8 mouse cellular contexts compared by ENCODE assay signal in the genomic region with DNA sequence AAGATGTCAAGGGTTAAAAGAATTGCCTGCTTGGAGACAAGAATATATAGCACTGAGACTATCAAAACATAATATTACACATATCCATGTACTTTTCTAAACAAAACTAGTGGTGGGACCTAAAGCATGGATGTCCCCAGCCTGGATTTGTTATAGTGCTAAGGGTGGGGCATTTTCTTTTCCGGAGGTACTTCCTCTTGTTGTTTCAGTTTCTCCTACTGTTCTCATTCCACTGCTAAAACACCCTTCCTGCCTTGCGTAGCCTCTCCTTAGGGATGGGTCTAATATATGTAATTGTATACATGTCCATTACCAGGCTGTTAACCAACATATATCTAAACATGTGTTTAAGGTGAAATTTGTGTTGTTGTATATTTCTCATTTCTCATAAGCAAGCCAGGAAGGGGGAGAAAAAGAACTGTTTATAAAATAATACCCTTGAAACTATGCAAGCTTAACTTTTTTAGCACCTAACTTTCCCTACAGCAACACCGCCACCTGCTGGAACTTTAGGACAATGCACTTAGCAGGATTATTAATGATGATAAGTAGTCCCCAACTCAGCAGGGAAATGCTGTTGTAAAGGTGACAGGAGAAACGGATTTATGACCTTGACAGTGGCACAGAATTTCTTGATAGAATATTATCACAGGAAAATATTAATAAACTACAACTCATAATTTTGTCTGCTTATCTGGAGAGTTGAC. TPM values are rescaled to one million over a fixed set of nuclear protein-coding genes. Genes with fewer than 3 reads are reported as not detected.
DNase-seq lines count a peak whose midpoint lies in the region; ATAC-seq and TF ChIP-seq lines count a peak whose summit lies in the region.

No protein-coding gene starts in this region.

- no peaks in the 10 kb centered on the region for H3K4me1 ChIP-seq in forebrain, embryonic 14.5 days (ENCODE audit: control insufficient read depth, insufficient read depth, low read length)
- H3K4me1 ChIP-seq in kidney, embryonic 16.5 days (ENCODE audit: insufficient read depth, low read length), result peaks cover 3% of the 10 kb centered on the region; the same call in 1 of the 2 replicates
- no peaks in the 10 kb centered on the region for H3K4me1 ChIP-seq in liver, embryonic 14.5 days (replicated peaks; ENCODE audit: control insufficient read depth in 2 of 2, insufficient read depth in 2 of 2, low read length in 1 of 2)

- ATAC-seq in forebrain, embryonic 14.5 days, result peak; percentile 46; the same call in 1 of the 2 replicates
- 0 out of 2 replicates have a peak, but pooled peaks have one; percentile 23 for ATAC-seq in kidney, embryonic 16.5 days (ENCODE audit: low FRiP score, low TSS enrichment)
- no peak for ATAC-seq in liver, embryonic 14.5 days (ENCODE audit: insufficient read depth)

- DNase-seq in urinary bladder, postnatal 14 days (ENCODE audit: low spot score), result peak; percentile 74
- no peak for DNase-seq in urinary bladder, adult 2 months (ENCODE audit: low spot score)
- DNase-seq in adrenal gland, postnatal 25 days, result peak; percentile 56
- DNase-seq in forebrain, embryonic 14.5 days (ENCODE audit: low spot score), result peak; percentile 84
- DNase-seq in liver, embryonic 14.5 days (ENCODE audit: low read depth in 3 of 3, low spot score in 3 of 3), result peak; percentile 6 to 26 (median 17)
- peak; percentile 56 for DNase-seq in retina, adult 2 months (ENCODE audit: low read depth, low spot score)
- DNase-seq in urinary bladder, postnatal 4 days (ENCODE audit: low spot score in 2 of 2), result peak; percentile 31 to 76

- no peak overlapping the region for H3K9ac ChIP-seq in forebrain, embryonic 14.5 days (ENCODE audit: low read length)
- no peak overlapping the region for H3K9ac ChIP-seq in kidney, embryonic 16.5 days (replicated peaks; ENCODE audit: low read length)
- H3K9ac ChIP-seq in liver, embryonic 14.5 days (replicated peaks), result no peak overlapping the region

- no peak overlapping the region for H3K4me3 ChIP-seq in forebrain, embryonic 14.5 days (ENCODE audit: low read depth, low read length)
- H3K4me3 ChIP-seq in kidney, embryonic 16.5 days (ENCODE audit: low read length), result no peak overlapping the region
- H3K4me3 ChIP-seq in liver, embryonic 14.5 days (ENCODE audit: insufficient read depth in 1 of 2, low read depth in 2 of 2, low read length in 2 of 2), result no peak overlapping the region

- 33% methylated on average over 4 of the region's 4 CpGs for WGBS in forebrain, embryonic 14.5 days
- 26% methylated on average over 4 of the region's 4 CpGs for WGBS in kidney, embryonic 16.5 days
- 20% methylated on average over 4 of the region's 4 CpGs for WGBS in liver, embryonic 14.5 days (ENCODE audit: insufficient replicate concordance)

- no peaks in the 10 kb centered on the region for H3K36me3 ChIP-seq in forebrain, embryonic 14.5 days (ENCODE audit: control insufficient read depth, insufficient read depth, low read length)
- no peaks in the 10 kb centered on the region for H3K36me3 ChIP-seq in kidney, embryonic 16.5 days (ENCODE audit: insufficient read depth, low read length)
- H3K36me3 ChIP-seq in liver, embryonic 14.5 days (replicated peaks; ENCODE audit: control insufficient read depth, insufficient read depth, low read depth), result no peaks in the 10 kb centered on the region

- peak; percentile 72 for TF ChIP-seq CTCF in liver, embryonic 14.5 days (IDR thresholded peaks at IDR 0.05; ENCODE audit: low read depth)

- no peak overlapping the region for H3K4me2 ChIP-seq in forebrain, embryonic 14.5 days (ENCODE audit: low read length)
- no peak overlapping the region for H3K4me2 ChIP-seq in kidney, embryonic 16.5 days (replicated peaks; ENCODE audit: low read depth, low read length)
- no peak overlapping the region for H3K4me2 ChIP-seq in liver, embryonic 14.5 days (ENCODE audit: low read depth)

- no peaks in the 10 kb centered on the region for H3K9me3 ChIP-seq in forebrain, embryonic 14.5 days (replicated peaks; ENCODE audit: control insufficient read depth, low read length)
- H3K9me3 ChIP-seq in kidney, embryonic 16.5 days (ENCODE audit: low read length), result no peaks in the 10 kb centered on the region
- no peaks in the 10 kb centered on the region for H3K9me3 ChIP-seq in liver, embryonic 14.5 days (ENCODE audit: control insufficient read depth, low read length)

- no peak for TF ChIP-seq EP300 in liver, embryonic 14.5 days (IDR thresholded peaks at IDR 0.05; ENCODE audit: low read depth)

- no peaks in the 10 kb centered on the region for H3K27me3 ChIP-seq in forebrain, embryonic 14.5 days (replicated peaks; ENCODE audit: control insufficient read depth, insufficient read depth, low read length)
- no peaks in the 10 kb centered on the region for H3K27me3 ChIP-seq in kidney, embryonic 16.5 days (ENCODE audit: insufficient read depth, low read length)
- no peaks in the 10 kb centered on the region for H3K27me3 ChIP-seq in liver, embryonic 14.5 days (ENCODE audit: control insufficient read depth, insufficient read depth, low read length)

- H3K27ac ChIP-seq in forebrain, embryonic 14.5 days (ENCODE audit: low read depth, low read length), result no peak overlapping the region
- H3K27ac ChIP-seq in kidney, embryonic 16.5 days (ENCODE audit: low read length), result no peak overlapping the region
- no peak overlapping the region for H3K27ac ChIP-seq in liver, embryonic 14.5 days

RNA-seq across cellular contexts. Expression of a gene that starts 41.9 kb away (rescaled TPM):
- polyA plus RNA-seq in urinary bladder, adult 2 months (2012; rRNA removed), result 0.60 and 0.87 TPM in 2 replicates
- not detected in 2 replicates for total RNA-seq in adrenal gland, postnatal 25 days (2021)
- polyA plus RNA-seq in forebrain, embryonic 14.5 days (2014; fragmentation: Nextera tagmentation; extraction: Ambion mirVana), result not detected in 2 replicates
- 0.06 and 0.28 TPM in 2 replicates for polyA plus RNA-seq in kidney, embryonic 16.5 days (2015; fragmentation: Nextera tagmentation; extraction: Ambion mirVana)
- polyA plus RNA-seq in liver, embryonic 14.5 days (2012; rRNA removed), result 0.01 TPM in 2 replicates
- 0.08 TPM in 1 of 2 replicates, not detected in the other for polyA plus RNA-seq in liver, embryonic 14.5 days (2014; fragmentation: Nextera tagmentation; extraction: Ambion mirVana)
